ENCODE assay signal across 22 mouse cellular contexts in the genomic region with DNA sequence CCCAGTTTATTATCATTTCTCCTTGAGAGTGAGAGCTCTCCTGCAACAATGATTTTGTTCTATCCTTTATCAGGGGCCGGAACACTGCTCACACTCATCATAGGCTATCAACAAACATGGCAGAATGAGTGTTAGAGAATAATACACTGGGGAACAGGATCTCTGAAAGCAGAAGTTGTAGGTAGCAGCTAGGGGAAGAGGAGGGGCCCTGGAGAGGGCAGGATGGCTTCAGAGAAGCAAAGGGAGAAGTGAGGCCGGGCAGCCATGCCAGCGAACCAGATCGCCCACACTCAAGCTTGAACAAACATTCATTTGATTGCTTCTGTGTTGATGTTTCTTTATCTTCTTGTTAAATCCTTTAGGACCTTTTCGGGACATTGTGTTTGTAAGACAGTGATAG. TPM values are rescaled to one million over a fixed set of nuclear protein-coding genes. Genes with fewer than 3 reads are reported as not detected.
DNase-seq lines count a peak whose midpoint lies in the region; ATAC-seq and TF ChIP-seq lines count a peak whose summit lies in the region.
"Had no signal": no experiment of that assay in that cellular context is flagged by ENCODE, and none has a peak within 500 bp of the region (broad histone marks: within the 10 kb centered on the region; RNA-seq: fewer than 3 reads in every experiment).

No protein-coding gene starts in this region.

- no peak for TF ChIP-seq CTCF in lung, adult 2 months (IDR thresholded peaks at IDR 0.05; ENCODE audit: insufficient read depth, low read length)
- TF ChIP-seq CTCF in bone marrow, adult 2 months (IDR thresholded peaks at IDR 0.05; ENCODE audit: control insufficient read depth, insufficient read depth, low read length): no peak

- no peak overlapping the region; the same call in 1 of the 2 replicates for H3K27ac ChIP-seq in bone marrow, adult 2 months (ENCODE audit: control insufficient read depth, insufficient read depth, low read depth, low read length, poor library complexity)
- no peak overlapping the region for H3K27ac ChIP-seq in forebrain, embryonic 11.5 days (ENCODE audit: low read depth, low read length)
- no peak overlapping the region for H3K27ac ChIP-seq in kidney, embryonic 15.5 days
- H3K27ac ChIP-seq: embryonic facial prominence, embryonic 10.5 days; hindbrain, embryonic 13.5 days; layer of hippocampus, adult 2 months; macrophage; midbrain, embryonic 13.5 days had no signal

- WGBS in lung, adult 2 months: 66% methylated on average over 5 of the region's 5 CpGs
- WGBS in bone marrow, adult 2 months: 25% methylated on average over 5 of the region's 5 CpGs
- 87% methylated on average over 5 of the region's 5 CpGs for WGBS in forebrain, embryonic 11.5 days
- WGBS in kidney, embryonic 15.5 days: 65% methylated on average over 5 of the region's 5 CpGs

- ATAC-seq in megakaryocyte, adult 5-6 weeks (ENCODE audit: poor library complexity, severe bottlenecking): peak; percentile 87
- no peak for ATAC-seq in forebrain, embryonic 11.5 days (replicated peaks; ENCODE audit: low FRiP score)
- ATAC-seq in kidney, embryonic 15.5 days (replicated peaks; ENCODE audit: low FRiP score): no peak
- ATAC-seq: midbrain, embryonic 13.5 days had no signal

- no peak overlapping the region for H3K9ac ChIP-seq in forebrain, embryonic 11.5 days (ENCODE audit: low read length)
- H3K9ac ChIP-seq in kidney, embryonic 15.5 days: no peak overlapping the region
- H3K9ac ChIP-seq: hindbrain, embryonic 13.5 days; midbrain, embryonic 13.5 days had no signal

- no peaks in the 10 kb centered on the region for H3K27me3 ChIP-seq in forebrain, embryonic 11.5 days (ENCODE audit: control insufficient read depth, insufficient read depth, low read length)
- no peaks in the 10 kb centered on the region for H3K27me3 ChIP-seq in kidney, embryonic 15.5 days
- H3K27me3 ChIP-seq: hindbrain, embryonic 13.5 days; midbrain, embryonic 13.5 days had no signal

- no peak overlapping the region for H3K4me3 ChIP-seq in lung, adult 2 months (replicated peaks; ENCODE audit: extremely low read depth, low read depth, low read length)
- no peak overlapping the region for H3K4me3 ChIP-seq in bone marrow, adult 2 months (replicated peaks; ENCODE audit: control insufficient read depth, low read depth, low read length)
- no peak overlapping the region for H3K4me3 ChIP-seq in forebrain, embryonic 11.5 days (ENCODE audit: low read depth, low read length)
- no peak overlapping the region for H3K4me3 ChIP-seq in kidney, embryonic 15.5 days (replicated peaks)
- H3K4me3 ChIP-seq: embryonic facial prominence, embryonic 10.5 days; hindbrain, embryonic 13.5 days; layer of hippocampus, adult 2 months; midbrain, embryonic 13.5 days had no signal

- no peaks in the 10 kb centered on the region for H3K36me3 ChIP-seq in forebrain, embryonic 11.5 days (ENCODE audit: control insufficient read depth, insufficient read depth, low read length)
- no peaks in the 10 kb centered on the region for H3K36me3 ChIP-seq in kidney, embryonic 15.5 days
- H3K36me3 ChIP-seq: embryonic facial prominence, embryonic 10.5 days; G1E; hindbrain, embryonic 13.5 days; midbrain, embryonic 13.5 days had no signal

- no peaks in the 10 kb centered on the region for H3K4me1 ChIP-seq in lung, adult 2 months (ENCODE audit: control insufficient read depth, insufficient read depth, low read length)
- H3K4me1 ChIP-seq in bone marrow, adult 2 months (ENCODE audit: control insufficient read depth, insufficient read depth, low read length): peaks cover 5% of the 10 kb centered on the region
- 0 out of 2 replicates have a peak, but pooled peaks cover 1% of the 10 kb centered on the region for H3K4me1 ChIP-seq in forebrain, embryonic 11.5 days (replicated peaks; ENCODE audit: control insufficient read depth, insufficient read depth, low read length)
- H3K4me1 ChIP-seq in kidney, embryonic 15.5 days: peaks cover 15% of the 10 kb centered on the region

- no peaks in the 10 kb centered on the region for H3K9me3 ChIP-seq in forebrain, embryonic 11.5 days (ENCODE audit: control insufficient read depth, low read length)
- no peaks in the 10 kb centered on the region for H3K9me3 ChIP-seq in kidney, embryonic 15.5 days (replicated peaks)
- H3K9me3 ChIP-seq: embryonic facial prominence, embryonic 10.5 days; G1E; hindbrain, embryonic 13.5 days; midbrain, embryonic 13.5 days had no signal

- DNase-seq in lung, postnatal 36 days: peak; percentile 54
- DNase-seq in lung, adult 2 months: no peak
- DNase-seq in forebrain, embryonic 11.5 days (ENCODE audit: low spot score): no peak
- no peak for DNase-seq in ovary, postnatal 36 days (ENCODE audit: low spot score)
- DNase-seq: cerebellum, adult 11 months; cerebellum, postnatal 14 days; kidney, adult 11 months had no signal

- H3K4me2 ChIP-seq in forebrain, embryonic 11.5 days (ENCODE audit: low read depth, low read length, severe bottlenecking): no peak overlapping the region
- H3K4me2 ChIP-seq in kidney, embryonic 15.5 days: no peak overlapping the region
- H3K4me2 ChIP-seq: hindbrain, embryonic 13.5 days; midbrain, embryonic 13.5 days had no signal

- no peak for TF ChIP-seq POLR2A in lung, adult 2 months (IDR thresholded peaks at IDR 0.05; ENCODE audit: borderline replicate concordance, extremely low read depth, low read depth, low read length)
- TF ChIP-seq POLR2A in bone marrow, adult 2 months (IDR thresholded peaks at IDR 0.05; ENCODE audit: borderline replicate concordance, control insufficient read depth, low read depth, low read length): 0 out of 2 replicates have a peak, but pooled peaks have one; percentile 16

RNA-seq across cellular contexts. Expression of a gene that starts 4.5 kb away (rescaled TPM):
- 55.5 and 82.9 TPM in 2 replicates for polyA plus RNA-seq in lung, adult 2 months (2012; rRNA removed)
- polyA plus RNA-seq in bone marrow, adult 2 months (2011; ENCODE audit: insufficient read depth, insufficient read length, low replicate concordance, missing spikeins): 251 and 531 TPM in 2 replicates
- total RNA-seq in megakaryocyte, adult 5-6 weeks (2015): 3,528 and 3,668 TPM in 2 replicates
- total RNA-seq in megakaryocyte, adult 5-6 weeks (2017): 1,567 and 1,601 TPM in 2 replicates
- 21.3 and 25.2 TPM in 2 replicates for polyA plus RNA-seq in forebrain, embryonic 11.5 days (2014; fragmentation: Nextera tagmentation; extraction: Ambion mirVana)
- 62.1 and 63.8 TPM in 2 replicates for polyA plus RNA-seq in kidney, embryonic 15.5 days (2015; fragmentation: Nextera tagmentation; extraction: Ambion mirVana)

RNA-seq across cellular contexts. Expression of a gene that starts 22.6 kb away (rescaled TPM):
- polyA plus RNA-seq in lung, adult 2 months (2012; rRNA removed): 0.02 and 0.20 TPM in 2 replicates
- 0.27 and 0.42 TPM in 2 replicates for polyA plus RNA-seq in bone marrow, adult 2 months (2011; ENCODE audit: insufficient read depth, insufficient read length, low replicate concordance, missing spikeins)
- 0.02 and 0.04 TPM in 2 replicates for total RNA-seq in megakaryocyte, adult 5-6 weeks (2015)
- total RNA-seq in megakaryocyte, adult 5-6 weeks (2017): 0.11 and 0.16 TPM in 2 replicates
- polyA plus RNA-seq in forebrain, embryonic 11.5 days (2014; fragmentation: Nextera tagmentation; extraction: Ambion mirVana): not detected in 2 replicates
- 0.26 and 0.40 TPM in 2 replicates for polyA plus RNA-seq in kidney, embryonic 15.5 days (2015; fragmentation: Nextera tagmentation; extraction: Ambion mirVana)
- total RNA-seq: adrenal gland, adult 18-20 months; gastrocnemius, adult 18-20 months; heart, adult 18-20 months had no signal
- polyA plus RNA-seq: embryonic facial prominence, embryonic 10.5 days; forebrain, embryonic 16.5 days; G1E; hindbrain, embryonic 13.5 days; liver, embryonic 16.5 days; macrophage; midbrain, embryonic 13.5 days had no signal

RNA-seq across cellular contexts. Expression of a gene that starts 24.3 kb away (rescaled TPM):
- polyA plus RNA-seq in lung, adult 2 months (2012; rRNA removed): 0.26 TPM in 1 of 2 replicates, not detected in the other
- polyA plus RNA-seq in bone marrow, adult 2 months (2011; ENCODE audit: insufficient read depth, insufficient read length, low replicate concordance, missing spikeins): 4.8 and 11.3 TPM in 2 replicates
- 1.6 and 3.5 TPM in 2 replicates for total RNA-seq in megakaryocyte, adult 5-6 weeks (2015)
- total RNA-seq in megakaryocyte, adult 5-6 weeks (2017): 1.6 and 4.7 TPM in 2 replicates
- polyA plus RNA-seq in forebrain, embryonic 11.5 days (2014; fragmentation: Nextera tagmentation; extraction: Ambion mirVana): not detected in 2 replicates
- 0.23 and 0.38 TPM in 2 replicates for polyA plus RNA-seq in kidney, embryonic 15.5 days (2015; fragmentation: Nextera tagmentation; extraction: Ambion mirVana)
- total RNA-seq: adrenal gland, adult 18-20 months; gastrocnemius, adult 18-20 months; heart, adult 18-20 months; left cerebral cortex, adult 18-20 months had no signal
- polyA plus RNA-seq: embryonic facial prominence, embryonic 10.5 days; G1E; hindbrain, embryonic 13.5 days; macrophage; midbrain, embryonic 13.5 days had no signal
